In the genomic region with DNA sequence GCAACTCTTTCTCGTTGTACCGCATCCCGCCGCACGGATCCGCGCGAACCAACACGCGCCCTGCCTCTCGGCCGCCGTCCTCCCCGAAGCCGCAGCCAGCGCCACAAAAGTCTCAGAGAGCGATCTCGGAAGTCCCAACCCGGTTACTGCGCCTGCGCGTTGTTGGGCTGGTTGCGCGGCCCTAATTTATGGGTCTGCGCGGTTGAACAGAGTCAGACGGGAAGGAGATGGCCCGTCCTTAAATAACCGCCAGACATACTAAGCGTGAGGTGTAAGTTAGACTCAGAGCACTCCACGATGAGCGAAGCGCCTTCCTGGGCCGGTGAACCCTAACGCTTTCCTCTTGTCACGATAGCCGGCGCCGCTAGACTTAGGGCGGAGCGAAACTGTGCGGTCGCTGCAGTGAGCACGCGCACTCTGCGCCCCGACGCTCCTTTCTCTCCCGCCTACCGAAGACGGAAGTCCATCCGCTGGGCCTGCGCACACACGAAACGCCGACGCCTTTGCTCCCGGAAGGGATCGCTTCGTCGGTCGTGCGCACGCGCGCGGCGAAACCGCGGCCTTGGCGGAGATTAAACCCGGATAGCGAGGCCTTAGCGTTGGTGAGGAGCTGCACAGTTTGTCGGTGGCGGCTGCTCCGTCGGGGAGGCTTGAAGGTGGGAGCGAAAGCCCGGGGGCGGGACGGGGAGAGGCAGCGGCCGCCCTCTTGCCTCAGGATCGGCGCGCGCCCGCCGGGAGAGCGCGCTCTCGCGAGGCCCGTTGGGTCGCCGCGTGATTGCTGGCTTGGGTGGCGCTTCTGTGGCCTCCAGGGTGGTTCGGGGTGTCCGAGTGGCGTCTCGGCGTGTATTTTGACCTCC, we compare ENCODE assay signal across 8 mouse cellular contexts. TPM values are rescaled to one million over a fixed set of nuclear protein-coding genes. Genes with fewer than 3 reads are reported as not detected.
A peak's percentile ranks its signal among the peaks of the same experiment; 100 is the strongest.
DNase-seq lines count a peak whose midpoint lies in the region; ATAC-seq lines count a peak whose summit lies in the region.

A gene (plus strand): TSS at position 49 of the 857 bp plus-strand sequence.
A gene (minus strand): TSS at position 477 of the 857 bp plus-strand sequence.

- peak; percentile 84 for ATAC-seq in megakaryocyte progenitor cell, adult 5-6 weeks (replicated peaks; ENCODE audit: poor library complexity)

- DNase-seq in adipocyte (ENCODE audit: low spot score) = peak; percentile 96
- peak; percentile 99 for DNase-seq in embryo, embryonic 10 days (ENCODE audit: low spot score)
- DNase-seq in gastrocnemius, postnatal 10 days = peak; percentile 96
- DNase-seq in induced T-regulatory cell, adult 2 months (ENCODE audit: low read depth) = peak; percentile 99
- DNase-seq in left cerebral cortex, adult 9 months (ENCODE audit: low spot score in 2 of 2) = peak; percentile 90 to 96
- peak; percentile 97 for DNase-seq in right cerebral cortex, postnatal 14 days
- DNase-seq in urinary bladder, postnatal 36 days (ENCODE audit: low spot score in 2 of 2) = peak; percentile 92 to 93

RNA-seq across cellular contexts. Expression of the first gene that starts in this region (rescaled TPM):
- 10 to 100 TPM; 31.6 to 41.3 TPM for total RNA-seq in gastrocnemius, postnatal 10 days (2021)
- 74.9 and 78.4 TPM in 2 replicates for total RNA-seq in megakaryocyte progenitor cell, adult 5-6 weeks (2015)
- total RNA-seq in megakaryocyte progenitor cell, adult 5-6 weeks (2017) = 11.5 and 19.0 TPM in 2 replicates

RNA-seq across cellular contexts. Expression of the second gene that starts in this region (rescaled TPM):
- total RNA-seq in gastrocnemius, postnatal 10 days (2021) = 10 to 100 TPM; 26.8 to 30.9 TPM
- 64.8 and 78.7 TPM in 2 replicates for total RNA-seq in megakaryocyte progenitor cell, adult 5-6 weeks (2015)
- 32.6 and 43.9 TPM in 2 replicates for total RNA-seq in megakaryocyte progenitor cell, adult 5-6 weeks (2017)

Comparison
In these comparisons a context has a peak if more than half of its experiments do, and no peak if none do; other contexts are left out.
1. Peak in every context shown above with its lines: DNase-seq and ATAC-seq.